Mouse (Mus musculus): Measurements from ENCODE around the gene Phf2. TPM values are rescaled to one million over a fixed set of nuclear protein-coding genes. Genes with fewer than 3 reads are reported as not detected.

The Phf2 gene
- polyA plus RNA-seq, 1 experiment from 2014 or later: 6.6 TPM

- no peak for DNase-seq (ENCODE audit: low spot score)
- Histone ChIP-seq H3K4me3 (peak overlapping the region; percentile 98), H3K27ac (replicated peaks) (peak overlapping the region; percentile 98), H3K27me3 (ENCODE audit: low read depth, poor library complexity, severe bottlenecking) (no peaks in the 10 kb centered on the region), H3K36me3 (peaks cover 20% of the 10 kb centered on the region), H3K9me3 (replicated peaks) (no peaks in the 10 kb centered on the region), H3K4me1 (peaks cover 48% of the 10 kb centered on the region)
- WGBS: 64% methylated on average over 7 of the region's 7 CpGs
These were observed 1.1 kb upstream of the Phf2 start for GRCm38 (mm10) chr13:48871887-48872606.

GRCm38 (mm10) chr13:48869950-48870770, 759 bp downstream of the Phf2 start:
- Histone ChIP-seq H3K9me3 (replicated peaks) (no peaks in the 10 kb centered on the region), H3K4me1 (peaks cover 62% of the 10 kb centered on the region), H3K36me3 (0 out of 2 replicates have a peak, but pooled peaks cover 2% of the 10 kb centered on the region), H3K27ac (replicated peaks) (peak overlapping the region; percentile 98), H3K4me3 (peak overlapping the region; percentile 98), H3K27me3 (ENCODE audit: low read depth, poor library complexity, severe bottlenecking) (no peaks in the 10 kb centered on the region)
- WGBS: under 1% methylated on average over 81 of the region's 102 CpGs
- DNase-seq (ENCODE audit: low spot score): peak; percentile 63

DNA sequence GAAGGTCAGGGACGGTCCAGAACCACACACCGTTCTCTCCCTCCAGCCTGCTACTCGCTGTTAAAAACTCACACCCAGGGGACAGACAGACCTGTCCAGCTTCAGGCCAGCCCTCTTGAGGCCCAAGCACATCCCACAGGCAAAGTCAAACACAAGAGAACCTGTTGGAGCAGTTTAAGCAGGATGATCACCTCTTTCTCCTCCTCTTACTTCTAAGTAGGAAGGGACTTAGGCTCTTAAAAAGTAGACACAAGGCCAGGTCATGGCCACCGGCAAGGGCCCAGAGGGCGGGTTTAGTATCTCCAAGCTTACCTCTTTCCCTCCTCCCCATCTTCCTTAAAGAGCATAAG, 1.3 kb downstream of the Phf2 start:
- Histone ChIP-seq H3K27ac (replicated peaks) (peak overlapping the region; percentile 98), H3K36me3 (no peaks in the 10 kb centered on the region)

DNA sequence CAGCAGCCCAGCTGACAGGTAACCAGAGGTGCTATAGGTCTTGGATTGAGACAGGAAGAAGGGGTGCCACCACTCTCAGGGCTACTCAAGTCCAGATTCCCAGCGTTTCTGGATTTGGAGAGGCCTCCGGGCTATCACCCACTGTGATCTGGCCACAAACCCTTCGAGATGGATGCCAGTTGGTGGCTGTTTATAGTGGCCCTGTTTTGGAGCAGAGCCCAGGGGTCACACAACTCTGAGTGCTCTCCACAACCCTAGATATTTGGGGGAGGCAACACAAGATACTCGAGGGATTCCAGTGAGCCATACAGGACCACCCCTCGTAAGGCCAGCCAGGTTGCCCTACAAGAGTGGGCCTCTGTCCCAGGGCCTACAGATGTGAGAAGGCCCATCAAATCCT, 1.8 kb downstream of the Phf2 start:
- WGBS: 23% methylated on average over 5 of the region's 5 CpGs

More for the DNA sequence above, 1.3 kb downstream of the Phf2 start:
- no peaks in the 10 kb centered on the region for H3K9me3 ChIP-seq (replicated peaks)
- no peaks in the 10 kb centered on the region for H3K27me3 ChIP-seq (ENCODE audit: low read depth, poor library complexity, severe bottlenecking)
- WGBS: 19% methylated on average over 5 of the region's 5 CpGs
- peaks cover 67% of the 10 kb centered on the region for H3K4me1 ChIP-seq
- peak overlapping the region; percentile 98 for H3K4me3 ChIP-seq
- DNase-seq (ENCODE audit: low spot score): peak; percentile 38

DNA sequence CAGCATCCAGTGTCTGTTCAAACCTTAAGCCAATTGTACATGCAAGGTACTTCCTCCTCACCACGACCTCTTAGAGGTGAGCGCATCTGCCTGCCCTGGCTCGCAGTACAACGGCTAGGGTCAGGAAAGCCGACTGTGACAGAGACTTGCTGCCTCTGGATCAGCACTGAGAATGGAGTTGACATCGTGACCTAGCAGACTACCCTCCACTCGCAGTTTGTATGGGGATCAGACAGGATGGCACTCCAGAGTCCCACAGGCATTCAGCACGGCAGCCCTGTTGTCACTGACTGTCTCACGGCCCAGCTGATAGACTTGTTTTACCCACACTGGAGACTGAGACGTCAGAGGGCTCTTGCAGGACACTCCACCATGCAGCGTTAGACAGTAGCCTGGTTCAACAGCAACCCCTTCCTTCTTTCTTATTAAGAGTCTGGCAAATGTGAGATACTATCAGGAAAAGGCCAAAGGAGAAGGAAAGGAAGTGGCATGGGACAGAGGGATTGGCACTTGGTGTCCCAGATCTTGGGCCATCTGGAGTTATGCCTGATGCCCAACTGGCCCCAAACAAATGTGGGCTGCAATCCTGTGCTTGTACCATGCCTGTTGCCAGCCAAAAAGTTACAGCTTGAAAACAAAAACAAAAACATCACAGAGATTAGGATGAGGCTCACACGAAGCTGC, 6.1 kb downstream of the Phf2 start:
- Histone ChIP-seq H3K27ac (replicated peaks) (no peak overlapping the region), H3K4me1 (peaks cover 64% of the 10 kb centered on the region), H3K4me3 (no peak overlapping the region), H3K27me3 (ENCODE audit: low read depth, poor library complexity, severe bottlenecking) (no peaks in the 10 kb centered on the region), H3K36me3 (peaks cover 8% of the 10 kb centered on the region), H3K9me3 (replicated peaks) (peaks cover 4% of the 10 kb centered on the region; the same call in 1 of the 2 replicates)
- no peak for DNase-seq (ENCODE audit: low spot score)
- 83% methylated on average over 12 of the region's 12 CpGs for WGBS

More for the DNA sequence above, 1.8 kb downstream of the Phf2 start:
- no peak for DNase-seq (ENCODE audit: low spot score)
- H3K27me3 ChIP-seq (ENCODE audit: low read depth, poor library complexity, severe bottlenecking): no peaks in the 10 kb centered on the region
- H3K36me3 ChIP-seq: 0 out of 2 replicates have a peak, but pooled peaks cover 2% of the 10 kb centered on the region
- H3K9me3 ChIP-seq (replicated peaks): no peaks in the 10 kb centered on the region
- peak overlapping the region; percentile 98 for H3K4me3 ChIP-seq
- peak overlapping the region; percentile 98 for H3K27ac ChIP-seq (replicated peaks)
- H3K4me1 ChIP-seq: peaks cover 69% of the 10 kb centered on the region

GRCm38 (mm10) chr13:48863556-48863955, 7.4 kb downstream of the Phf2 start:
- H3K36me3 ChIP-seq: peaks cover 8% of the 10 kb centered on the region
- no peak for DNase-seq (ENCODE audit: low spot score)
- WGBS: 79% methylated on average over 9 of the region's 9 CpGs
- H3K4me1 ChIP-seq: peaks cover 64% of the 10 kb centered on the region
- H3K27ac ChIP-seq (replicated peaks): no peak overlapping the region
- no peaks in the 10 kb centered on the region for H3K27me3 ChIP-seq (ENCODE audit: low read depth, poor library complexity, severe bottlenecking)
- H3K9me3 ChIP-seq (replicated peaks): peaks cover 4% of the 10 kb centered on the region; the same call in 1 of the 2 replicates
- no peak overlapping the region for H3K4me3 ChIP-seq

- Histone ChIP-seq H3K27me3 (ENCODE audit: low read depth, poor library complexity, severe bottlenecking) (no peaks in the 10 kb centered on the region), H3K9me3 (replicated peaks) (peaks cover 4% of the 10 kb centered on the region; the same call in 1 of the 2 replicates), H3K4me3 (no peak overlapping the region), H3K4me1 (peaks cover 64% of the 10 kb centered on the region), H3K36me3 (peaks cover 8% of the 10 kb centered on the region), H3K27ac (replicated peaks) (no peak overlapping the region)
- DNase-seq (ENCODE audit: low spot score): no peak
- WGBS: 91% methylated on average over 1 of the region's 1 CpGs
These were observed 9.0 kb downstream of the Phf2 start for GRCm38 (mm10) chr13:48861913-48862312.

DNA sequence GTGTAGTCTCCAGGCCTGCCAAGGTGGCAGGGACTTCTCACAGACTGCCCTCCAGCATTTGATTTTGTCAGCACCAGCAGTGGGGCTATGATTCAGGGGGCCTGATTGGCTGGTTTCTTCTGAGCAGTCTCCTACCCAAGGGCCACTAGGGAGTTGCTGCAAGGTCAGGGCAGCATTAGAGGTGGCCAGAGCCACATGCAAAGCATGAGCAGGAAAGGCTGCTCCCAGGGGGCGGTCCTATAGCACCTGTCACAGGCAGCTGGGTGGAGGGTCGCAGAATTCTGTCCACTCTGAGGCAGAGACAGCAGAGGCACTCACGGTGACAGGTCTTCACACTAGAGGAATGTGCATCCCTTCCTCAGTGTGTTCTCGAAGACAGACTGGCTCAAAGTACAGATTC, 12.1 kb downstream of the Phf2 start:
- Histone ChIP-seq H3K36me3 (peaks cover 5% of the 10 kb centered on the region), H3K4me3 (no peak overlapping the region), H3K4me1 (peaks cover 72% of the 10 kb centered on the region), H3K9me3 (replicated peaks) (peaks cover 4% of the 10 kb centered on the region; the same call in 1 of the 2 replicates), H3K27me3 (ENCODE audit: low read depth, poor library complexity, severe bottlenecking) (no peaks in the 10 kb centered on the region), H3K27ac (replicated peaks) (peak overlapping the region; percentile 67; the same call in 1 of the 2 replicates)
- DNase-seq (ENCODE audit: low spot score): no peak
- WGBS: 73% methylated on average over 4 of the region's 4 CpGs

DNA sequence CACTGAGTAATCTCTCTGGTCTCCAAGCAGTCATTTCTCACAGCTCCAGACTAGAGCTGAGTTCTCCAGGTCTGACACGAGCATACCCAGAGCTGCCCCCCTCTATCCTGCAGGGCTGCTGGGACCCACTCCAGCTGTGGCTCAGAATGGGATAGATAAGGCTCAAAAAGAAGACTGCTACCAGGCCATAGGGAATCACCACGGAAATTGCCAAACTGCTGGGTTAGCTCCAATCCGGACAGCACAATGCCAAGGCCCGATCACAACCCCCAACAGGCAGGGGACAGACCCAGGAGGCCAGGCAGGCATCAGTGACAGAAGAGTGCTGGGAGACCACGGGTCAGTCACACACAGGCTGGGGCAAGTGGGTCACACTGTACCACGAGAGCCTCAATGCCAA, 12.9 kb downstream of the Phf2 start:
- Histone ChIP-seq H3K27ac (replicated peaks) (peak overlapping the region; percentile 67), H3K4me1 (peaks cover 72% of the 10 kb centered on the region), H3K36me3 (peaks cover 5% of the 10 kb centered on the region), H3K27me3 (ENCODE audit: low read depth, poor library complexity, severe bottlenecking) (no peaks in the 10 kb centered on the region), H3K9me3 (replicated peaks) (peaks cover 4% of the 10 kb centered on the region; the same call in 1 of the 2 replicates), H3K4me3 (no peak overlapping the region)
- WGBS: 67% methylated on average over 6 of the region's 6 CpGs
- DNase-seq (ENCODE audit: low spot score): no peak

- no peaks in the 10 kb centered on the region for H3K27me3 ChIP-seq (ENCODE audit: low read depth, poor library complexity, severe bottlenecking)
- WGBS: 58% methylated on average over 7 of the region's 7 CpGs
- peaks cover 5% of the 10 kb centered on the region for H3K36me3 ChIP-seq
- peaks cover 78% of the 10 kb centered on the region for H3K4me1 ChIP-seq
- peak overlapping the region; percentile 67 for H3K27ac ChIP-seq (replicated peaks)
- H3K9me3 ChIP-seq (replicated peaks): peaks cover 4% of the 10 kb centered on the region; the same call in 1 of the 2 replicates
- H3K4me3 ChIP-seq: no peak overlapping the region
- DNase-seq (ENCODE audit: low spot score): no peak
These were observed 13.5 kb downstream of the Phf2 start for GRCm38 (mm10) chr13:48857246-48857932.

DNA sequence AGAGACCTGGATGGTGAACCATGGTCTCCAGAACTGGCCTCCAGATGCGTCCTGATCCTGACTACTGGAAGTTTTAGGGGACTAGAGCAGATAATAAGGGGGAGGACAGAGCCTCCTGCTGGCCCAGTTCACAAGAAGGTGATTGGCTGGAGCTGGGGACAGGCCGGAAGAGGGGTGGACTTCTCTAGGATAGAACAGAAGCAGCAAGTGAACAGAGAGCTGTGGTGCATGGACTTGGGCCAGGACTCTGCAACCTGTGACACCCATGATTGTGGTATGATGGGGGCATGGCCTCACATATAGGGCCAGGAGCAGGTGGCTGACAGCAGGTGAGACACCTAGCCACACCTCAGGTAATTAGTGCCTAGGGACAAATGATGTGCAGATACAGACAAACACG, 17.0 kb downstream of the Phf2 start:
- DNase-seq (ENCODE audit: low spot score): no peak
- Histone ChIP-seq H3K36me3 (no peaks in the 10 kb centered on the region), H3K9me3 (replicated peaks) (no peaks in the 10 kb centered on the region), H3K4me1 (peaks cover 92% of the 10 kb centered on the region), H3K4me3 (no peak overlapping the region), H3K27ac (replicated peaks) (peak overlapping the region; percentile 49; the same call in 1 of the 2 replicates), H3K27me3 (ENCODE audit: low read depth, poor library complexity, severe bottlenecking) (no peaks in the 10 kb centered on the region)
- 57% methylated on average over 3 of the region's 3 CpGs for WGBS

GRCm38 (mm10) chr13:48853475-48853874, 17.4 kb downstream of the Phf2 start:
- DNase-seq (ENCODE audit: low spot score): no peak

More at GRCm38 (mm10) chr13:48853475-48853874, 17.4 kb downstream of the Phf2 start:
- Histone ChIP-seq H3K36me3 (peaks cover 4% of the 10 kb centered on the region; the same call in 1 of the 2 replicates), H3K4me1 (peaks cover 91% of the 10 kb centered on the region), H3K9me3 (replicated peaks) (no peaks in the 10 kb centered on the region), H3K27me3 (ENCODE audit: low read depth, poor library complexity, severe bottlenecking) (no peaks in the 10 kb centered on the region), H3K27ac (replicated peaks) (peak overlapping the region; percentile 49; the same call in 1 of the 2 replicates), H3K4me3 (no peak overlapping the region)
- WGBS: 12% methylated on average over 2 of the region's 2 CpGs
